Mouse (Mus musculus) ES-E14 (cell line): Measurements from ENCODE around the gene Qtrt2.

ENCODE experiments used
- CHD2 ChIP-seq: IDR thresholded peaks from 2 replicates; pipeline ENCODE4 v1.6.1; 2014; ENCODE audit warnings: mild to moderate bottlenecking, low read depth, low read length, inconsistent platforms
- MAFK ChIP-seq: IDR thresholded peaks from 2 replicates; pipeline ENCODE4 v1.6.1; 2014; ENCODE audit warnings: mild to moderate bottlenecking, low read depth, low read length, inconsistent platforms; ENCODE audit not compliant: insufficient read depth
- ZC3H11A ChIP-seq: IDR thresholded peaks from 2 replicates; pipeline ENCODE4 v1.6.1; 2012; ENCODE audit warnings: low read depth, mild to moderate bottlenecking, inconsistent platforms, low read length, borderline replicate concordance
- ZNF384 ChIP-seq: IDR thresholded peaks from 2 replicates; pipeline ENCODE4 v1.6.1; 2012; ENCODE audit warnings: low read depth, low read length, inconsistent platforms

- TF ChIP-seq CHD2 (no peak), ZNF384 (no peak), MAFK (no peak), ZC3H11A (no peak)
Observed at GRCm38 (mm10) chr16:43841236-43841635, 85.4 kb downstream of the Qtrt2 start.
